ENCODE assay signal across 12 mouse cellular contexts in the genomic region with DNA sequence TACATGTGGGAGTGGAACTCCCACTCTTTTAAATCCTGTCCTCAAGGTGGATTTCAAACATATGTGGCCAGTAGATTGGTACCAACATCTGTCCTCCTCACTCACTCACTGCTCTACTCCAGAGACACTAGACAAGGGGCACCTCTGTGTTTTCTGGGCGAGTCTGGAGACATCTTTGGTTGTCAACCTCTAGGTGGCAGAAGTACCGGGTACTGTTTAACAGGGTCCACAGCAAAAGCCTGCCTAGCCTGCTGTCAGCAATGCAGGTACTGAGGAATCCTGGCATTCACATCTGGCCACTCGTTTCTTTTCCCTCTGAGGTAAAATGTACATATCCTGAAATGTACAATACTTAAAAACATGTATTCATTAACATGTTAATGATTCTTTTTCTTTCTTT. TPM values are rescaled to one million over a fixed set of nuclear protein-coding genes. Genes with fewer than 3 reads are reported as not detected.
A peak's percentile ranks its signal among the peaks of the same experiment; 100 is the strongest.
DNase-seq lines count a peak whose midpoint lies in the region; ATAC-seq and TF ChIP-seq lines count a peak whose summit lies in the region.
"Had no signal": no experiment of that assay in that cellular context is flagged by ENCODE, and none has a peak within 500 bp of the region (broad histone marks: within the 10 kb centered on the region; RNA-seq: fewer than 3 reads in every experiment).

No protein-coding gene starts in this region.

- ATAC-seq in forebrain, postnatal 0 days, result no peak
- ATAC-seq in forebrain, embryonic 12.5 days (ENCODE audit: low FRiP score), result no peak
- no peak for ATAC-seq in liver, postnatal 0 days
- ATAC-seq in liver, embryonic 12.5 days, result no peak

- H3K36me3 ChIP-seq in forebrain, postnatal 0 days (ENCODE audit: insufficient read depth), result peaks cover 24% of the 10 kb centered on the region
- 0 out of 2 replicates have a peak, but pooled peaks cover 5% of the 10 kb centered on the region for H3K36me3 ChIP-seq in forebrain, embryonic 12.5 days (replicated peaks)
- H3K36me3 ChIP-seq in liver, postnatal 0 days (replicated peaks; ENCODE audit: insufficient read depth, low read length), result peaks cover 5% of the 10 kb centered on the region; the same call in 1 of the 2 replicates
- peaks cover 7% of the 10 kb centered on the region; the same call in 1 of the 2 replicates for H3K36me3 ChIP-seq in liver, embryonic 12.5 days

- H3K27ac ChIP-seq in forebrain, postnatal 0 days (ENCODE audit: low read depth, low read length), result no peak overlapping the region
- H3K27ac ChIP-seq in forebrain, embryonic 12.5 days, result no peak overlapping the region
- no peak overlapping the region for H3K27ac ChIP-seq in liver, postnatal 0 days (ENCODE audit: low read depth)
- H3K27ac ChIP-seq in liver, embryonic 12.5 days, result no peak overlapping the region
- H3K27ac ChIP-seq: limb, embryonic 15.5 days had no signal

- no peak overlapping the region for H3K4me3 ChIP-seq in forebrain, postnatal 0 days (ENCODE audit: low read depth, low read length)
- H3K4me3 ChIP-seq in forebrain, embryonic 12.5 days (replicated peaks), result no peak overlapping the region
- no peak overlapping the region for H3K4me3 ChIP-seq in liver, postnatal 0 days (ENCODE audit: low read depth, low read length)
- H3K4me3 ChIP-seq in liver, embryonic 12.5 days, result no peak overlapping the region
- H3K4me3 ChIP-seq: limb, embryonic 15.5 days; megakaryocyte, embryonic 14.5 days had no signal

- 27% methylated on average over 3 of the region's 3 CpGs for WGBS in forebrain, postnatal 0 days
- 29% methylated on average over 3 of the region's 3 CpGs for WGBS in forebrain, embryonic 12.5 days
- 40% methylated on average over 3 of the region's 3 CpGs for WGBS in liver, postnatal 0 days (ENCODE audit: insufficient replicate concordance)
- WGBS in liver, embryonic 12.5 days (ENCODE audit: insufficient replicate concordance), result 37% methylated on average over 3 of the region's 3 CpGs

- 0 out of 2 replicates have a peak, but pooled peaks have one; percentile 31 for TF ChIP-seq CTCF in forebrain, postnatal 0 days (IDR thresholded peaks at IDR 0.05; ENCODE audit: low read depth)
- TF ChIP-seq CTCF in liver, postnatal 0 days (IDR thresholded peaks at IDR 0.05; ENCODE audit: low read depth), result 0 out of 2 replicates have a peak, but pooled peaks have one; percentile 24

- no peak for DNase-seq in forebrain, postnatal 0 days
- no peak for DNase-seq in liver, postnatal 0 days
- peak; percentile 26 for DNase-seq in NIH3T3 (ENCODE audit: low read depth)
- peak; percentile 49 to 59 for DNase-seq in kidney, postnatal 25 days
- no peak for DNase-seq in urinary bladder, postnatal 14 days (ENCODE audit: low spot score)
- DNase-seq in heart, postnatal 10 days, result no peak
- DNase-seq: adrenal gland, postnatal 36 days had no signal

- intact Hi-C loops in heart, postnatal 10 days (cut with DNase I), result no loop called here

- TF ChIP-seq EP300 in liver, postnatal 0 days (IDR thresholded peaks at IDR 0.05; ENCODE audit: low read depth), result no peak

- H3K4me2 ChIP-seq in forebrain, postnatal 0 days (ENCODE audit: low read depth), result no peak overlapping the region
- H3K4me2 ChIP-seq in forebrain, embryonic 12.5 days, result no peak overlapping the region
- H3K4me2 ChIP-seq in liver, postnatal 0 days (ENCODE audit: low read depth, low read length), result no peak overlapping the region
- no peak overlapping the region for H3K4me2 ChIP-seq in liver, embryonic 12.5 days
- H3K4me2 ChIP-seq: limb, embryonic 15.5 days had no signal

- H3K9ac ChIP-seq in forebrain, postnatal 0 days, result no peak overlapping the region
- no peak overlapping the region for H3K9ac ChIP-seq in forebrain, embryonic 12.5 days
- no peak overlapping the region for H3K9ac ChIP-seq in liver, postnatal 0 days (replicated peaks)
- no peak overlapping the region for H3K9ac ChIP-seq in liver, embryonic 12.5 days
- H3K9ac ChIP-seq: limb, embryonic 15.5 days had no signal

- no peaks in the 10 kb centered on the region for H3K27me3 ChIP-seq in forebrain, postnatal 0 days (ENCODE audit: insufficient read depth, low read length)
- H3K27me3 ChIP-seq in forebrain, embryonic 12.5 days, result no peaks in the 10 kb centered on the region
- H3K27me3 ChIP-seq in liver, postnatal 0 days (ENCODE audit: insufficient read depth, low read length), result no peaks in the 10 kb centered on the region
- H3K27me3 ChIP-seq in liver, embryonic 12.5 days (replicated peaks), result no peaks in the 10 kb centered on the region
- H3K27me3 ChIP-seq: limb, embryonic 15.5 days; megakaryocyte, embryonic 14.5 days had no signal

- H3K9me3 ChIP-seq in forebrain, postnatal 0 days (ENCODE audit: low read length), result no peaks in the 10 kb centered on the region
- no peaks in the 10 kb centered on the region for H3K9me3 ChIP-seq in forebrain, embryonic 12.5 days
- H3K9me3 ChIP-seq in liver, postnatal 0 days (ENCODE audit: low read length), result no peaks in the 10 kb centered on the region
- H3K9me3 ChIP-seq in liver, embryonic 12.5 days (replicated peaks), result no peaks in the 10 kb centered on the region
- H3K9me3 ChIP-seq: G1E; limb, embryonic 15.5 days; megakaryocyte, embryonic 14.5 days had no signal

- no peaks in the 10 kb centered on the region for H3K4me1 ChIP-seq in forebrain, postnatal 0 days (ENCODE audit: insufficient read depth)
- H3K4me1 ChIP-seq in forebrain, embryonic 12.5 days, result no peaks in the 10 kb centered on the region
- no peaks in the 10 kb centered on the region for H3K4me1 ChIP-seq in liver, postnatal 0 days (ENCODE audit: insufficient read depth)
- no peaks in the 10 kb centered on the region for H3K4me1 ChIP-seq in liver, embryonic 12.5 days

RNA-seq across cellular contexts. Expression of gene Rflnb, which starts 28.9 kb away (rescaled TPM):
- 11.6 and 12.7 TPM in 2 replicates for total RNA-seq in forebrain, postnatal 0 days (2014; rRNA removed)
- polyA plus RNA-seq in forebrain, postnatal 0 days (2015; fragmentation: Nextera tagmentation; extraction: Ambion mirVana), result 9.1 and 14.0 TPM in 2 replicates
- polyA plus RNA-seq in forebrain, embryonic 12.5 days (2016; fragmentation: Nextera tagmentation; extraction: Ambion mirVana), result 11.7 and 13.2 TPM in 2 replicates
- 7.8 and 7.9 TPM in 2 replicates for polyA plus RNA-seq in liver, postnatal 0 days (2015; fragmentation: Nextera tagmentation; extraction: Ambion mirVana)
- 4.5 and 4.8 TPM in 2 replicates for polyA plus RNA-seq in liver, embryonic 12.5 days (2016; fragmentation: Nextera tagmentation; extraction: Ambion mirVana)
- total RNA-seq in heart, postnatal 10 days (2021), result 10 to 100 TPM; 66.9 to 74.5 TPM

RNA-seq across cellular contexts. Expression of gene 1700016K19Rik, which starts 56.8 kb away (rescaled TPM):
- 5.0 and 10.0 TPM in 2 replicates for total RNA-seq in forebrain, postnatal 0 days (2014; rRNA removed)
- polyA plus RNA-seq in forebrain, postnatal 0 days (2015; fragmentation: Nextera tagmentation; extraction: Ambion mirVana), result 7.7 and 8.0 TPM in 2 replicates
- 0.59 and 1.4 TPM in 2 replicates for polyA plus RNA-seq in forebrain, embryonic 12.5 days (2016; fragmentation: Nextera tagmentation; extraction: Ambion mirVana)
- polyA plus RNA-seq in liver, postnatal 0 days (2015; fragmentation: Nextera tagmentation; extraction: Ambion mirVana), result not detected in 2 replicates
- polyA plus RNA-seq in liver, embryonic 12.5 days (2016; fragmentation: Nextera tagmentation; extraction: Ambion mirVana), result not detected in 2 replicates
- total RNA-seq in heart, postnatal 10 days (2021), result not detected
- total RNA-seq: adrenal gland, postnatal 36 days had no signal
- polyA plus RNA-seq: G1E had no signal

Comparison
In these comparisons a context has a peak if more than half of its experiments do, and no peak if none do; other contexts are left out.
1. DNase-seq: peak in NIH3T3 (single experiment) and kidney, postnatal 25 days (2 of 2); none in forebrain, postnatal 0 days (single experiment), liver, postnatal 0 days (single experiment), urinary bladder, postnatal 14 days (single experiment) and heart, postnatal 10 days (0 of 2).